Mouse (Mus musculus) layer of hippocampus, postnatal 10 days (tissue): Measurements from ENCODE around the gene A730009L09Rik. TPM values are rescaled to one million over a fixed set of nuclear protein-coding genes. Genes with fewer than 3 reads are reported as not detected.

Experiments used
- DNase-seq, 2 experiments: peaks; one replicate each; pipeline ENCODE4 v3.0.0; 2021; ENCODE audit warnings: low spot score in 2 of 2
- long read RNA-seq: library from polyadenylated mRNA; stranded (forward); transcript quantifications from one replicate; pipeline ENCODE4 v2.0.0, GENCODE M21; 2023
- total RNA-seq, 2 experiments: library from RNA; stranded (reverse); gene quantifications; 2 replicates each; pipeline ENCODE4 v1.2.3; 2021

Gene A730009L09Rik
- total RNA-seq = 1 to 10 TPM; 1.5 to 2.6 TPM
- long read RNA-seq = 0 reads

GRCm38 (mm10) chr16:84514821-84515220 lies at the start of gene A730009L09Rik:
Gene A730009L09Rik (plus strand): TSS chr16:84515121.
- DNase-seq = no peak

GRCm38 (mm10) chr16:84465581-84466165 lies 49.2 kb upstream of the A730009L09Rik start:
- no peak for DNase-seq

GRCm38 (mm10) chr16:84468898-84469297 lies 46.0 kb upstream of the A730009L09Rik start:
- no peak for DNase-seq

- no peak for DNase-seq
Measured at GRCm38 (mm10) chr16:84469994-84470393, 44.9 kb upstream of the A730009L09Rik start.

GRCm38 (mm10) chr16:84473406-84473805 lies 41.5 kb upstream of the A730009L09Rik start:
- no peak for DNase-seq

- DNase-seq = no peak
Measured at GRCm38 (mm10) chr16:84474712-84475111, 40.2 kb upstream of the A730009L09Rik start.

GRCm38 (mm10) chr16:84476948-84477347 lies 38.0 kb upstream of the A730009L09Rik start:
- no peak for DNase-seq

- no peak for DNase-seq
Measured at GRCm38 (mm10) chr16:84477528-84477927, 37.4 kb upstream of the A730009L09Rik start.

- DNase-seq = no peak
Measured at GRCm38 (mm10) chr16:84477952-84478351, 37.0 kb upstream of the A730009L09Rik start.

- DNase-seq = no peak
Measured at GRCm38 (mm10) chr16:84485931-84486330, 29.0 kb upstream of the A730009L09Rik start.

- DNase-seq = no peak
Measured at GRCm38 (mm10) chr16:84494818-84495217, 20.1 kb upstream of the A730009L09Rik start.

- peak; percentile 53 to 70 for DNase-seq
Measured at GRCm38 (mm10) chr16:84495438-84495837, 19.5 kb upstream of the A730009L09Rik start.

- no peak for DNase-seq
Measured at GRCm38 (mm10) chr16:84507681-84508080, 7.2 kb upstream of the A730009L09Rik start.

GRCm38 (mm10) chr16:84521975-84522635 lies 7.2 kb downstream of the A730009L09Rik start:
- DNase-seq = no peak

- no peak for DNase-seq
Measured at GRCm38 (mm10) chr16:84523061-84523460, 8.1 kb downstream of the A730009L09Rik start.

- DNase-seq = peak; percentile 41 to 54
Measured at GRCm38 (mm10) chr16:84527375-84527774, 12.5 kb downstream of the A730009L09Rik start.

- DNase-seq = no peak
Measured at GRCm38 (mm10) chr16:84532803-84533202, 17.9 kb downstream of the A730009L09Rik start.

GRCm38 (mm10) chr16:84546059-84546458 lies 31.1 kb downstream of the A730009L09Rik start:
- no peak for DNase-seq

GRCm38 (mm10) chr16:84549122-84549521 lies 34.2 kb downstream of the A730009L09Rik start:
- no peak for DNase-seq

GRCm38 (mm10) chr16:84550445-84550844 lies 35.5 kb downstream of the A730009L09Rik start:
- DNase-seq = no peak

GRCm38 (mm10) chr16:84553981-84554380 lies 39.1 kb downstream of the A730009L09Rik start:
- DNase-seq = no peak

- DNase-seq = no peak
Measured at GRCm38 (mm10) chr16:84558113-84558917, 43.4 kb downstream of the A730009L09Rik start.
